Mouse (Mus musculus): Measurements from ENCODE around the gene Efemp2. TPM values are rescaled to one million over a fixed set of nuclear protein-coding genes. Genes with fewer than 3 reads are reported as not detected.

Gene Efemp2
- polyA plus RNA-seq, 1 experiment from 2014 or later = 41.3 TPM

DNA sequence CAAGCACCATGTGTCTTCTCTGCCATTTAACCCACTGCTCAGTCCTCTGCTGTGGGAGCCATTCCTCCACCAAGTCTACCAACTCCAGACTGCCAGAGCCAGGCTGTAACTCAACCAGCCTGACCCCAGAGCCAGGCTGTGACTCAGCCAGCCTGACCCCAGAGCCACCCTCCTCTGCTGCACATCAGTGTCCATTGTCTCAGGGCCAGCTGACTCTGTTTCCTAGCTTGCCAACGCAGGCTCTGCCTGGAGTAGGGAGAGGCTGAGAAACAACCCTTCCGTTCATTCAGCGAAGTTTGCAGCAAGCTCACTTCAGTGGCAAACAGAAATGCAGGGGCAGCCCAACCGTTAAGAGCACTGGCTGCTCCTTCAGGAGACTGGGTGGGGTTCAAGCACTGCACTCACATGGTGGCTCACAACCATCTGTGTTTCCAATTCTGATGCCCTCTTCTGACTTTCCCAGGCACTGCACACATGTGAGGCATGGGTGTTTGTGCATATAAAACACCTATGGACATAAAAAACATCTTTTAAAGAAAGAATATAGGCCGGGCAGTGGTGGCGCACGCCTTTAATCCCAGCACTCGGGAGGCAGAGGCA lies 43.3 kb downstream of the Efemp2 start:
- H3K4me3 ChIP-seq = no peak overlapping the region
- H3K4me1 ChIP-seq = 0 out of 2 replicates have a peak, but pooled peaks cover 6% of the 10 kb centered on the region
- no peak overlapping the region for H3K4me2 ChIP-seq
- H3K9ac ChIP-seq = no peak overlapping the region
- no peaks in the 10 kb centered on the region for H3K27me3 ChIP-seq (replicated peaks)
- 82% methylated on average over 8 of the region's 8 CpGs for WGBS
- H3K36me3 ChIP-seq (replicated peaks) = no peaks in the 10 kb centered on the region
- ATAC-seq (replicated peaks) = no peak
- no peaks in the 10 kb centered on the region for H3K9me3 ChIP-seq
- no peak overlapping the region for H3K27ac ChIP-seq

DNA sequence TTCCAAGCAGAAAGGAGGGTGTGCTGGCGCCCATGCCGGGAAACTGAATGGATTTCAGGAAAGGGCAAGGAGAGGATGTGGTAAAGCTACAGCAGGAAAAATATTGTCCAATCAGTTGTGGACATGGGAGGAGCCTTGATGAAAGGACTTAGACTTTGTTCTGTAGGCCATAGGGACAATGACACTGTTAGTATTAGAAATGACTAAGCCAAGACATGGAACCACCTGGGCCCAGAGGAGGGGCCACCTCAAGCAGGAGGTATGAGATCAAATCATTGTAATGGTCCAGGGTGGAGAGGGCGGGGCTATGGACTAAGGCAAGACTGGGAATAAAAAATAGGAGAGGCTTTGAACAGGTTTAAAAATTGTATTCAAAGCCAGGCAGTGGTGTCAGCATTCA lies 45.0 kb downstream of the Efemp2 start:
- H3K27ac ChIP-seq = no peak overlapping the region
- no peak for ATAC-seq (replicated peaks)
- 88% methylated on average over 3 of the region's 3 CpGs for WGBS

DNA sequence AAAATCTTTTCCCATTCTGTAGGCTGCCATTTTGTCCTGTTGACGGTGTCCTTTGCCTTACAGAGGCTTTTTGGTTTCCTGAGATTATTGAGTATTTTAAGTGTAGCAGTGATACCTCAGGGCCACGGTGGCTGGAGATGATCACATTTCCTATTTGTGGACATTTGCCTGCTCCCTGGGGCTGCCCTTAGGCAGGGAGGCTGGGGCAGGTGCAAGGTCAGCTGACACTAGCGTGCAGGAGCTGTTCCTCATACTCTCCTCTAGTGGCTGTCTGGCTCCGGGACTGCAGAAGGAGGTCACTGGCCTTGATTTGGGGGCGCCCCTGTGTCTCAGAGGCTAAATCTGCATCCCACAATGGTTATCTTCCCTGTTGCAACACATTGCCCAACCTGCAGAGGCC lies 51.5 kb downstream of the Efemp2 start:
- Histone ChIP-seq H3K9me3 (no peaks in the 10 kb centered on the region), H3K9ac (no peak overlapping the region), H3K27me3 (replicated peaks) (no peaks in the 10 kb centered on the region), H3K27ac (no peak overlapping the region), H3K4me1 (peaks cover 9% of the 10 kb centered on the region), H3K4me3 (no peak overlapping the region), H3K4me2 (no peak overlapping the region), H3K36me3 (replicated peaks) (no peaks in the 10 kb centered on the region)
- 72% methylated on average over 5 of the region's 5 CpGs for WGBS
- no peak for ATAC-seq (replicated peaks)

More for the DNA sequence above, 45.0 kb downstream of the Efemp2 start:
- H3K9me3 ChIP-seq = no peaks in the 10 kb centered on the region
- no peak overlapping the region for H3K9ac ChIP-seq
- H3K27me3 ChIP-seq (replicated peaks) = no peaks in the 10 kb centered on the region
- no peaks in the 10 kb centered on the region for H3K4me1 ChIP-seq
- H3K4me2 ChIP-seq = no peak overlapping the region
- no peaks in the 10 kb centered on the region for H3K36me3 ChIP-seq (replicated peaks)
- H3K4me3 ChIP-seq = no peak overlapping the region

DNA sequence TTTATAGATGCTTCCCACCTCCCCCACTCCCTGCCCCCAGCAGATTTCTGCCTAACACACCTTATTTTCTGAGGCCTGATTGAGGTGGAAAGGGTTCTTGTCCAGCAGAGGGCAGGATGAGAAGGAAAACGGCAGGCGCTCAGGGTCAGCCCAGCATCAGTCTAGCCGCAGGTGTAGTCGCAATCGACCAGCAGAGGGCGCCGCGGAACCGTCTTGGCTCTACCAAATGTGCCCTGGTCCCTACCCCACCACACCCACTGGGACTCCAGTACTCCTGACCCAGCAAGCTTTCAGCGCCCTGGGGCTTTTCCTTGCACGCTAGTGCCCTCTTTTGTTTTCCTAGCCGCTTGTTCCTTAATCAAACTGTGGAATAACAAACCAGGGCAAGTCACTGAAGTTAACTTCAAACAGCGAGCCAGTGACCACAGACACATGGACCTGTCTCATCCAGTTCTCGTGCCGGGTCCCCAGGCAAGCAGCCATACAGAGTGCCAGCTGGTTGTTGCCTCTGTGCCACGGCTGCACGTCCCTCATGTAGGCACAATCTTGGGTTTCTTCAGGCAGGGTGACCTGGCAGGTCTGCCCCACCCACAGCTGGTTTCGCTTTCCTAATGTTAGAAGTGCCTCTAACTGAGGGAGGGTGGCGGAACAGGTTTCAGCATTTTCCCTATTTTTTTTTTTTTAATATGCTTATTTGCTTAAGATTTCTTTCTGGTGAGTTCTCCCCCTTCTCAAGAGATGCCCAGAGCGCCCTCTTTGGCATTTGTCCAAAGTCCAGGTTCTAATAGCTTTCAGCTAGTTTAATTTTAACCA lies 55.8 kb downstream of the Efemp2 start:
- peak; percentile 75; the same call in 1 of the 2 replicates for ATAC-seq (replicated peaks)
- H3K4me2 ChIP-seq = peak overlapping the region; percentile 38
- no peak overlapping the region for H3K4me3 ChIP-seq
- no peaks in the 10 kb centered on the region for H3K27me3 ChIP-seq (replicated peaks)
- no peaks in the 10 kb centered on the region for H3K9me3 ChIP-seq
- no peaks in the 10 kb centered on the region for H3K36me3 ChIP-seq (replicated peaks)
- 11% methylated on average over 20 of the region's 20 CpGs for WGBS
- no peak overlapping the region for H3K9ac ChIP-seq
- H3K27ac ChIP-seq = peak overlapping the region; percentile 54; the same call in 1 of the 2 replicates
- peaks cover 15% of the 10 kb centered on the region for H3K4me1 ChIP-seq

DNA sequence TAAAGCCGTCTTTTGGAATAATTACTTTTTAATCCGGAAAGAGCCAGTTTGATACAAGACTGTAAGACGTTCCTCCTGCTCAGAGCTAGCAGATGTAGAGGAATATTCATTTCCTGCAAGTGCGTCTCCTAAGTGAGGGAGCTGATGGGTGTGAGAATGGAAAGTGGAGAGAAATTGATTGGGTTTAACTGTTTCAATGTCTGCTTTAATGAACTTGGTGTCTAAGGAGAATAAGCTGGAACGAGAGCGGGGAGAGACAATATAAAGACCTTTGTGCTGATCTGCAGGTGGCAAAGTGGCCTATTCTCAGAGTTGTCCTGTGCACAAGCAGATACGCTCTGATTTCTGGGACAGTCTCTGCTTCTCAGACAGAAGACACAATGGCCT lies 56.4 kb downstream of the Efemp2 start:
- H3K9me3 ChIP-seq = no peaks in the 10 kb centered on the region
- no peaks in the 10 kb centered on the region for H3K36me3 ChIP-seq (replicated peaks)
- ATAC-seq (replicated peaks) = no peak
- H3K4me1 ChIP-seq = peaks cover 15% of the 10 kb centered on the region
- 17% methylated on average over 7 of the region's 7 CpGs for WGBS
- H3K4me3 ChIP-seq = no peak overlapping the region
- 0 out of 2 replicates have a peak overlapping the region, but pooled peaks have one; percentile 54 for H3K27ac ChIP-seq
- no peak overlapping the region; the same call in 1 of the 2 replicates for H3K9ac ChIP-seq
- H3K27me3 ChIP-seq (replicated peaks) = no peaks in the 10 kb centered on the region
- H3K4me2 ChIP-seq = peak overlapping the region; percentile 38; the same call in 1 of the 2 replicates

Other genes with a start within 250 kb of the Efemp2 start
- 55.3 and 55.7 TPM in 2 replicates for gene Pacs1, start 200.8 kb upstream of the Efemp2 start, polyA plus RNA-seq (2015; fragmentation: Nextera tagmentation; extraction: Ambion mirVana)
- gene Sf3b2, start 178.5 kb upstream of the Efemp2 start, polyA plus RNA-seq (2015; fragmentation: Nextera tagmentation; extraction: Ambion mirVana) = 350 and 352 TPM in 2 replicates
- gene Gal3st3, start 175.6 kb upstream of the Efemp2 start, polyA plus RNA-seq (2015; fragmentation: Nextera tagmentation; extraction: Ambion mirVana) = 47.2 and 50.3 TPM in 2 replicates
- not detected in 2 replicates for gene Catsper1, start 138.2 kb upstream of the Efemp2 start, polyA plus RNA-seq (2015; fragmentation: Nextera tagmentation; extraction: Ambion mirVana)
- 5.9 and 7.2 TPM in 2 replicates for gene Cst6, start 124.4 kb upstream of the Efemp2 start, polyA plus RNA-seq (2015; fragmentation: Nextera tagmentation; extraction: Ambion mirVana)
- gene Eif1ad, start 107.2 kb upstream of the Efemp2 start, polyA plus RNA-seq (2015; fragmentation: Nextera tagmentation; extraction: Ambion mirVana) = 43.6 and 43.8 TPM in 2 replicates
- 307 and 337 TPM in 2 replicates for gene Banf1, start 106.8 kb upstream of the Efemp2 start, polyA plus RNA-seq (2015; fragmentation: Nextera tagmentation; extraction: Ambion mirVana)
- 72.5 and 77.3 TPM in 2 replicates for gene Sart1, start 85.3 kb upstream of the Efemp2 start, polyA plus RNA-seq (2015; fragmentation: Nextera tagmentation; extraction: Ambion mirVana)
- gene Tsga10ip, start 71.4 kb upstream of the Efemp2 start, polyA plus RNA-seq (2015; fragmentation: Nextera tagmentation; extraction: Ambion mirVana) = not detected in 2 replicates
- 291 and 296 TPM in 2 replicates for gene Drap1, start 49.0 kb upstream of the Efemp2 start, polyA plus RNA-seq (2015; fragmentation: Nextera tagmentation; extraction: Ambion mirVana)
- gene AI837181, start 48.8 kb upstream of the Efemp2 start, polyA plus RNA-seq (2015; fragmentation: Nextera tagmentation; extraction: Ambion mirVana) = 71.5 and 74.9 TPM in 2 replicates
- gene Fosl1, start 26.4 kb upstream of the Efemp2 start, polyA plus RNA-seq (2015; fragmentation: Nextera tagmentation; extraction: Ambion mirVana) = 0.40 TPM in 1 of 2 replicates, not detected in the other
- gene Ccdc85b, start 16.1 kb upstream of the Efemp2 start, polyA plus RNA-seq (2015; fragmentation: Nextera tagmentation; extraction: Ambion mirVana) = 11.7 and 13.2 TPM in 2 replicates
- gene Fibp, start 13.3 kb upstream of the Efemp2 start, polyA plus RNA-seq (2015; fragmentation: Nextera tagmentation; extraction: Ambion mirVana) = 180 and 185 TPM in 2 replicates
- gene Ctsw, start 5.4 kb upstream of the Efemp2 start, polyA plus RNA-seq (2015; fragmentation: Nextera tagmentation; extraction: Ambion mirVana) = 5.4 and 6.5 TPM in 2 replicates
- 54.3 and 60.2 TPM in 2 replicates for gene Mus81, start 14.4 kb downstream of the Efemp2 start, polyA plus RNA-seq (2015; fragmentation: Nextera tagmentation; extraction: Ambion mirVana)
- 3,624 and 3,631 TPM in 2 replicates for gene Cfl1, start 16.5 kb downstream of the Efemp2 start, polyA plus RNA-seq (2015; fragmentation: Nextera tagmentation; extraction: Ambion mirVana)
- gene 1700020D05Rik, start 29.8 kb downstream of the Efemp2 start, polyA plus RNA-seq (2015; fragmentation: Nextera tagmentation; extraction: Ambion mirVana) = 0.17 TPM in 1 of 2 replicates, not detected in the other
- 106 and 111 TPM in 2 replicates for gene Snx32, start 36.6 kb downstream of the Efemp2 start, polyA plus RNA-seq (2015; fragmentation: Nextera tagmentation; extraction: Ambion mirVana)
- 0.10 and 0.13 TPM in 2 replicates for gene Ovol1, start 86.7 kb downstream of the Efemp2 start, polyA plus RNA-seq (2015; fragmentation: Nextera tagmentation; extraction: Ambion mirVana)
- gene Ap5b1, start 94.1 kb downstream of the Efemp2 start, polyA plus RNA-seq (2015; fragmentation: Nextera tagmentation; extraction: Ambion mirVana) = 3.0 and 3.1 TPM in 2 replicates
- gene Rnaseh2c, start 127.9 kb downstream of the Efemp2 start, polyA plus RNA-seq (2015; fragmentation: Nextera tagmentation; extraction: Ambion mirVana) = 56.2 and 57.7 TPM in 2 replicates
- 82.3 and 84.7 TPM in 2 replicates for gene Kat5, start 136.3 kb downstream of the Efemp2 start, polyA plus RNA-seq (2015; fragmentation: Nextera tagmentation; extraction: Ambion mirVana)
- gene Rela, start 163.5 kb downstream of the Efemp2 start, polyA plus RNA-seq (2015; fragmentation: Nextera tagmentation; extraction: Ambion mirVana) = 36.9 and 39.2 TPM in 2 replicates
- gene Sipa1, start 189.8 kb downstream of the Efemp2 start, polyA plus RNA-seq (2015; fragmentation: Nextera tagmentation; extraction: Ambion mirVana) = 17.1 and 19.6 TPM in 2 replicates
- 12.5 and 14.0 TPM in 2 replicates for gene Map3k11, start 214.8 kb downstream of the Efemp2 start, polyA plus RNA-seq (2015; fragmentation: Nextera tagmentation; extraction: Ambion mirVana)
- 29.2 TPM in 2 replicates for gene Pcnx3, start 215.0 kb downstream of the Efemp2 start, polyA plus RNA-seq (2015; fragmentation: Nextera tagmentation; extraction: Ambion mirVana)
- gene Kcnk7, start 230.4 kb downstream of the Efemp2 start, polyA plus RNA-seq (2015; fragmentation: Nextera tagmentation; extraction: Ambion mirVana) = 0.19 and 0.28 TPM in 2 replicates

All from midbrain, embryonic 15.5 days (tissue).